Mouse (Mus musculus): Measurements from ENCODE around the gene Hopx. TPM values are rescaled to one million over a fixed set of nuclear protein-coding genes. Genes with fewer than 3 reads are reported as not detected.

Gene Hopx
- polyA plus RNA-seq (2012; rRNA removed) (12.2 and 13.2 TPM in 2 replicates), polyA plus RNA-seq (2014; fragmentation: Nextera tagmentation; extraction: Ambion mirVana) (1.9 and 2.5 TPM in 2 replicates)

GRCm38 (mm10) chr5:77114817-77115731 is at the start of gene Hopx:
Hopx (minus strand) TSS chr5:77115121.
- H3K9me3 ChIP-seq (ENCODE audit: control insufficient read depth, low read length) = no peaks in the 10 kb centered on the region
- peak within 1 kb of the TSS; percentile 11; the same call in 1 of the 2 replicates for H3K4me2 ChIP-seq (replicated peaks; ENCODE audit: low read depth, low read length, severe bottlenecking)
- no peak within 1 kb of the TSS for H3K4me3 ChIP-seq (replicated peaks; ENCODE audit: low read length)
- 33% methylated on average over 33 of the region's 33 CpGs for WGBS
- no peak for TF ChIP-seq POLR2A (IDR thresholded peaks at IDR 0.05; ENCODE audit: borderline replicate concordance, extremely low read depth, insufficient read depth, insufficient read length)
- DNase-seq (ENCODE audit: low spot score) = no peak
- H3K36me3 ChIP-seq (ENCODE audit: control insufficient read depth, insufficient read depth, low read length) = no peaks in the 10 kb centered on the region
- no peaks in the 10 kb centered on the region for H3K27me3 ChIP-seq (ENCODE audit: control insufficient read depth, insufficient read depth, low read length)
- ATAC-seq (ENCODE audit: low FRiP score, low read depth) = peak; percentile 35; the same call in 1 of the 2 replicates
- H3K9ac ChIP-seq (ENCODE audit: low read depth, low read length, severe bottlenecking) = no peak within 1 kb of the TSS
- peaks cover 6% of the 10 kb centered on the region; the same call in 1 of the 2 replicates for H3K4me1 ChIP-seq (ENCODE audit: control insufficient read depth, insufficient read depth, low read length)
- no peak within 1 kb of the TSS; the same call in 1 of the 2 replicates for H3K27ac ChIP-seq (replicated peaks; ENCODE audit: low read depth, low read length)

GRCm38 (mm10) chr5:77163597-77163996 is 48.7 kb upstream of the Hopx start:
- H3K4me1 ChIP-seq (ENCODE audit: control insufficient read depth, insufficient read depth, low read length) = peaks cover 2% of the 10 kb centered on the region; the same call in 1 of the 2 replicates
- H3K27me3 ChIP-seq (ENCODE audit: control insufficient read depth, insufficient read depth, low read length) = no peaks in the 10 kb centered on the region
- WGBS = 65% methylated on average over 7 of the region's 7 CpGs
- no peak overlapping the region for H3K4me2 ChIP-seq (replicated peaks; ENCODE audit: low read depth, low read length, severe bottlenecking)
- DNase-seq (ENCODE audit: low spot score) (no peak), ATAC-seq (ENCODE audit: low FRiP score, low read depth) (no peak)
- no peak overlapping the region for H3K9ac ChIP-seq (ENCODE audit: low read depth, low read length, severe bottlenecking)
- no peak overlapping the region for H3K27ac ChIP-seq (replicated peaks; ENCODE audit: low read depth, low read length)
- no peak for TF ChIP-seq POLR2A (IDR thresholded peaks at IDR 0.05; ENCODE audit: borderline replicate concordance, extremely low read depth, insufficient read depth, insufficient read length)
- no peak overlapping the region for H3K4me3 ChIP-seq (replicated peaks; ENCODE audit: low read length)
- H3K36me3 ChIP-seq (ENCODE audit: control insufficient read depth, insufficient read depth, low read length) = no peaks in the 10 kb centered on the region
- H3K9me3 ChIP-seq (ENCODE audit: control insufficient read depth, low read length) = no peaks in the 10 kb centered on the region

DNA sequence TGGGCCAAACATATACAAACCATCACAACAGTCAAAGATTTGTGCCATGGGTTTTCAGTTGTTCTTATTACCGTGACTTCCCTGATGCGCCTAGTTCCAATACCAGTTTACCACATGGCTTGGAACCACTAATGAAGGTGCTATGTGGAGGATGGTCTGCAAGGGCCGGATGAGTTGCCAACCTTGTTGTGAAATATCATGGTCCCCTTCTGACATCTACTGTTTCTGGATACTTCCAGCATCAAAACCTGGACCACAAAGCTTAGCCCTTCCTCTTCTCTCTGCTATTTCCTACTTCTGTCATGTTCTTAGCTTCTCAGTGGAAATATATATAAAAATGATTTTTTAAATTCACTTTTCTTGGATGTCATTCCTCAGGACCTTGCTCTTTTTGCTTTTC is 47.6 kb upstream of the Hopx start:
- no peaks in the 10 kb centered on the region for H3K27me3 ChIP-seq (ENCODE audit: control insufficient read depth, insufficient read depth, low read length)
- no peak overlapping the region for H3K27ac ChIP-seq (replicated peaks; ENCODE audit: low read depth, low read length)
- ATAC-seq (ENCODE audit: low FRiP score, low read depth) (no peak), DNase-seq (ENCODE audit: low spot score) (no peak)
- no peaks in the 10 kb centered on the region for H3K36me3 ChIP-seq (ENCODE audit: control insufficient read depth, insufficient read depth, low read length)
- H3K4me1 ChIP-seq (ENCODE audit: control insufficient read depth, insufficient read depth, low read length) = peaks cover 12% of the 10 kb centered on the region
- no peaks in the 10 kb centered on the region for H3K9me3 ChIP-seq (ENCODE audit: control insufficient read depth, low read length)
- no peak overlapping the region for H3K4me2 ChIP-seq (replicated peaks; ENCODE audit: low read depth, low read length, severe bottlenecking)
- no peak for TF ChIP-seq POLR2A (IDR thresholded peaks at IDR 0.05; ENCODE audit: borderline replicate concordance, extremely low read depth, insufficient read depth, insufficient read length)
- 85% methylated on average over 3 of the region's 3 CpGs for WGBS
- no peak overlapping the region for H3K9ac ChIP-seq (ENCODE audit: low read depth, low read length, severe bottlenecking)
- no peak overlapping the region for H3K4me3 ChIP-seq (replicated peaks; ENCODE audit: low read length)

DNA sequence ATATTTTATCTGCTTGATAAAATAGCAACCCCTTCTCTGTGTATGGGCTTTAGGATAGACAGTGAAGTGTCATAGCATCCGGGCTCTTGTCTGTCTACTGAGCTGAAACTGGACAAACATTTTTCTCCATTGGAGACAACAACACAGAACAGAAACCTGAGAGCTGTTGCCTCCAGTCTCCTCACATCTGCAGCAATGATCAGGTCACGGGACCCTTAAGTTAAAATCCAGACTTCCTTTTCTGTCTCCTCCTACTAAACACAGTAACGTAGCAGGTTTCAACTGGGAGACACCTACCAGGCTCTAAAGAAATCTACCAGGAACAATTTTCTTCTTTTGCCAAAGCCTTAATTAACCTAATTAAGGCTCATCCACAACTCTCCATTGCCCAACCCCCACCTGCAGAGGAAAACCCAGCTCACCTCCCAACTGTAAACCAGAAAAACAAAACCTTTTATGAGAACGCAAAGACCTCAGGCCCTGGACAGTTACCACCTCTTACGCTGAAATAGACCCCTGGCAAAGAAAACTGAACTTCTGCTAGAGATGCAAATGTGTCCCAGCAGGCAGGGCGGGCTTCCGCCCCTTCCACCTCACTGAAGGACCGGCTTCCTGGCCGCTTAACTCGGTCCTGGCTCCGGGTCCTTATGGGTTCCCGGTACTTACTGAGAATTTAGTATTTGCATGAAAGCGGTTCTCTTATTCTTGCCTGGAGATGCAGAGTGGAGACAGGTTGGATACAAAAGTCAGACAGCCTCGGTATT is 43.0 kb upstream of the Hopx start:
- H3K36me3 ChIP-seq (ENCODE audit: control insufficient read depth, insufficient read depth, low read length) = no peaks in the 10 kb centered on the region
- DNase-seq (ENCODE audit: low spot score) (peak; percentile 50), ATAC-seq (ENCODE audit: low FRiP score, low read depth) (peak; percentile 87)
- TF ChIP-seq POLR2A (IDR thresholded peaks at IDR 0.05; ENCODE audit: borderline replicate concordance, extremely low read depth, insufficient read depth, insufficient read length) = no peak
- H3K4me1 ChIP-seq (ENCODE audit: control insufficient read depth, insufficient read depth, low read length) = peaks cover 17% of the 10 kb centered on the region
- 22% methylated on average over 14 of the region's 14 CpGs for WGBS
- no peak overlapping the region for H3K9ac ChIP-seq (ENCODE audit: low read depth, low read length, severe bottlenecking)
- H3K27ac ChIP-seq (replicated peaks; ENCODE audit: low read depth, low read length) = peak overlapping the region; percentile 63
- H3K4me2 ChIP-seq (replicated peaks; ENCODE audit: low read depth, low read length, severe bottlenecking) = peak overlapping the region; percentile 18; the same call in 1 of the 2 replicates
- H3K9me3 ChIP-seq (ENCODE audit: control insufficient read depth, low read length) = no peaks in the 10 kb centered on the region
- H3K4me3 ChIP-seq (replicated peaks; ENCODE audit: low read length) = no peak overlapping the region
- H3K27me3 ChIP-seq (ENCODE audit: control insufficient read depth, insufficient read depth, low read length) = no peaks in the 10 kb centered on the region

DNA sequence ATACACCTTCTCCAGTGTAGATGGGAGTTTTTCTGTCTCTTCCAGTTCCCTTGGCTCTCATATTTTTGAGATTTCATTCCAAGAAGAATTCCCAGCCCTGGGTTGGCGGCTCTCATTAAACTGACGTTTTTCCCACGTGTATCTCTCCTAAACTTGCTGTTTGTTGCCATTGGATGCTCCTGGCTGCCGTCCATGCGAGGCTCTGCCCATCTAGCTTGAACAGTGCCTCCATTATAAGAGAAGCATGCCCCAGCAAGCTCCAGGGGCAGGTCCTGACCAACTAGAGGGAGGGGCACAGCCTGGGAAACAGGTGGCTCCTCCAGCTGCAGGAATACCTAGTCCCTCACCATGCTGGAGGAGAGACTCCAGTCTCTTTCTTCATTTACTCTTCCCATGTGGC is 42.0 kb upstream of the Hopx start:
- ATAC-seq (ENCODE audit: low FRiP score, low read depth) = no peak
- Histone ChIP-seq H3K4me2 (replicated peaks; ENCODE audit: low read depth, low read length, severe bottlenecking) (no peak overlapping the region), H3K27ac (replicated peaks; ENCODE audit: low read depth, low read length) (peak overlapping the region; percentile 69), H3K4me1 (ENCODE audit: control insufficient read depth, insufficient read depth, low read length) (peaks cover 17% of the 10 kb centered on the region), H3K36me3 (ENCODE audit: control insufficient read depth, insufficient read depth, low read length) (no peaks in the 10 kb centered on the region), H3K4me3 (replicated peaks; ENCODE audit: low read length) (no peak overlapping the region), H3K9ac (ENCODE audit: low read depth, low read length, severe bottlenecking) (no peak overlapping the region), H3K27me3 (ENCODE audit: control insufficient read depth, insufficient read depth, low read length) (no peaks in the 10 kb centered on the region), H3K9me3 (ENCODE audit: control insufficient read depth, low read length) (no peaks in the 10 kb centered on the region)
- no peak for TF ChIP-seq POLR2A (IDR thresholded peaks at IDR 0.05; ENCODE audit: borderline replicate concordance, extremely low read depth, insufficient read depth, insufficient read length)
- 46% methylated on average over 5 of the region's 5 CpGs for WGBS
- peak; percentile 17 for DNase-seq (ENCODE audit: low spot score)

Measured in limb, embryonic 14.5 days (tissue).